Mouse (Mus musculus) NIH3T3 (cell line): ENCODE results near the gene Ergic1.
A peak's percentile ranks its signal among the peaks of the same experiment; 100 is the strongest.

ENCODE experiments used
- DNase-seq: peaks from one replicate; pipeline ENCODE4 v3.0.0-alpha.2; 2012; ENCODE audit warnings: low read depth

The Ergic1 gene

DNA sequence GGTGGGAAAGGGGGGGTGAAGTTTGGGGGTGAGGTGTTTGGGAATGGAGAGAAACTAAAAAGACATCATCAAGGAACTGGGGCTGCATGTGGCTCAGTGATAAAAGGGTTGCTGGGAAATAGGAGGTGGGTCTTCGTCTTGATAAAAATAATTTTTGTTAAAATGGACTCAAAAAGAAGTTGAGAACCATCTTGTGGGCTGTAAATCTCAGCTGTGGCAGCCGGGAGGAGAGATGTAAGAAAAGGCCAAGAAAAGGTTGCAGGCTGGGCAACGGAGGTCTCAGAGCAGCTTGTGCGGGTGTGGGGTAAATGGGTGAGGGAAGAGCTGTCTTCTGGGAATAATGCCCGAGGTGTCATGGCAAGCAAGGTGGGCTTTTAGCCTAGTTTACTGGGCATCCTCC, 100.9 kb downstream of the Ergic1 start:
- DNase-seq, result no peak

- peak; percentile 50 for DNase-seq
Measured at GRCm38 (mm10) chr17:26662978-26663683, 101.8 kb downstream of the Ergic1 start, which contains the start of gene Atp6v0e. Gene Atp6v0e, plus strand, starts transcription at chr17:26663231.

DNA sequence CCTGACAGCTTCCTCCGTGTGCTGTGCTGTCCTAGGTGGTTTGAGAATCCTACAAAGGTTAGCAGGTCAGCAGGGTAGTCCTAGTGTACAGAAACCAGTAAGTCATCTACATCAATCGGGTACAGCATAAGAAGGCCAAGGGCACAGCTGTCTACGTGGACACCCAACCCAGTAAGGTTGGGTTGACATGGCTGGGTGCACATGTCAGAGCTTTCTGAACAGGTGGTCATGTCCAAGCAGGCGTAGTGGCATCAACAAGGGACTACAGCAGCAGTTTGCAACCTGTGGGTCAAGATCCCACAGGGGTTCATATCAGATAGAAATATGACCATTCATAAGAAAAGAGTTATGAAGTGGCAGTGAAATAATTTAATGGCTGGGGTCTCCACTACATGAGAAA, 104.3 kb downstream of the Ergic1 start:
- no peak for DNase-seq

- DNase-seq, result no peak
Measured at GRCm38 (mm10) chr17:26671268-26671667, 110.0 kb downstream of the Ergic1 start.

DNA sequence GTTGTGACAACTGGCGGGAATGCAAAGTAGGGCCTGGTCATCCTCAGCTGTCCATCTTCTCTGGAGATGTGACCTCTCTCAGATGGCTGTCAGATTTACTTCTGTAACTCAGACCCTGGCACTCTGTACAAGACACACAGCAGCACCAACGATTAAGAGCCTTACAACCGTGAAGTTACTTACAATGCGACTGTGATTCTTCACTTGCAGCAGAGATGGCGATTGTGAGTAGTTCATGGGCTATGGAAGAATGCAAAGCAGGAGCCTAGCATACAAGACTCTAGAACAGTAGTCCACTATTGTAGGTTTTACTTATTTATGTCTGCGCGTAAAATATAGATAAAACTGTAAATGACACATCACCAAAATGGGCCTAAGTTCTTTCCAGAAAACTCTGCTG, 114.6 kb downstream of the Ergic1 start:
- DNase-seq, result no peak

DNA sequence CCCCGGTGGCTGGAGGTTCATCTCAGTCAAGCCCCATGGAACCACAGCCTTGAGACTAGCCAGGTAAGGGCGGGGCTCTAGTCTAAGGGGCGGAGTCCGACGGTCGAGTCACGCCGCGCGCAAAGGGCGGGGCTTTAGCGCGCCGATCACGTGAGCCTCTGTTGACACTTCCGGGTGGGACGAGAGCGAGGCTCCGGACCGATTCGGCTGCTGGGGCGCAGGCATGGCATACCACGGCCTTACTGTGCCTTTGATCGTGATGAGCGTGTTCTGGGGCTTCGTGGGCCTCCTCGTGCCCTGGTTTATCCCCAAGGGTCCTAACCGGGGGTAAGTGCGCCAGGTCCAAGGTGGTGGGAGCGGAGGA, 114.9 kb downstream of the Ergic1 start:
- peak; percentile 96 for DNase-seq

- peak; percentile 73 for DNase-seq
Measured at GRCm38 (mm10) chr17:26676616-26677376, 115.5 kb downstream of the Ergic1 start.

GRCm38 (mm10) chr17:26677711-26678637, 116.7 kb downstream of the Ergic1 start:
- no peak for DNase-seq

DNA sequence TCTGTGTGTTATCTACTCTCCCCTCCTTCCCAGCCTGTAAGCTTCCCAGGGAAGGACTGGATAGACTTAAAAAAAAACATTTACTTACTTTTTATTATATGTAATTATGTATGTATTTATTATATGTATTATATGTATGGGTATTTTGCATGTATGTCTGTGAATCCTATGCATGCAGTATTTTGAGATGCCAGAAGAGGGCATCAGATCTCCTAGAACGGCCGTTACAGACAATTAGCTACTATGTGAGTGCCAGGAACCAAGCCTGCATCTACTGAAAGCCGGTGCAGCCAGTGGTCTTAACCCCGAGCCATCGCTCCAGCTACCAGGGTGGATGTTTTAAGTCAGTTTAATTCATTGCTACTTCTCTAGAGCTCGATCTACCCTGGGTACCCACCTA, 120.0 kb downstream of the Ergic1 start:
- no peak for DNase-seq

DNA sequence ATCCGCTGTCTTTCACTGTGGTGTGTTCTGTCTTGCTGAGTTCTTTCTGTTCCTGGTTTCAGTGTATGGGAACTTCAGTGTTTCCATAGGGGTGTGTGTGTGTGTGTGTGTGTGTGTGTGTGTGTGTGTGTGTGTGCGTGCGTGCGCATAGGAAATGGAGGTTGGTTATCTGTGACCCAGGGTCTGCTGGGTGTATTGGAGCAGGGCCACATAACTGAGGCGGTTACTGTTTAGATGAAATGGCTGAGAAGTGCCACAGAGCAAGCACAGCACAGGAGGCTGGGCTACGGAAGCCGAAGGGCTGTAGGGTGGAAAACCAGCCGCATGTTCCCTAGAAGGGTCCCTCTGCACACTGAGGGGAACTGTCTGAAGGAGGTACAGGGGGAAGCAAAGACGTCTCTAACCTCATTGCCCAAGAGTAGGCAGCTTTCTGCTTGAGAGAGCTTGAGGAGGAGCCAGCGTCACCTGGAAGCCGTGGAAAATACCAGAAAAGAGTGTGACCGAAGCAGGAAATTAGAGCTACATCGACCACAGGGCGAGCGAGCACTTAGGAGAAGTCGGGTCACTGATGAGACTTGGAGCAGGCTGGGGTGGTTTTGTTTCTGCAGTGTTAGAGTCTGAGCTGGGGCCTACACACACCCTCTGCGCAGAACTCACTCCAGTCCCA, 125.2 kb downstream of the Ergic1 start:
- no peak for DNase-seq

GRCm38 (mm10) chr17:26688795-26689735, 127.8 kb downstream of the Ergic1 start:
- peak; percentile 60 for DNase-seq

DNA sequence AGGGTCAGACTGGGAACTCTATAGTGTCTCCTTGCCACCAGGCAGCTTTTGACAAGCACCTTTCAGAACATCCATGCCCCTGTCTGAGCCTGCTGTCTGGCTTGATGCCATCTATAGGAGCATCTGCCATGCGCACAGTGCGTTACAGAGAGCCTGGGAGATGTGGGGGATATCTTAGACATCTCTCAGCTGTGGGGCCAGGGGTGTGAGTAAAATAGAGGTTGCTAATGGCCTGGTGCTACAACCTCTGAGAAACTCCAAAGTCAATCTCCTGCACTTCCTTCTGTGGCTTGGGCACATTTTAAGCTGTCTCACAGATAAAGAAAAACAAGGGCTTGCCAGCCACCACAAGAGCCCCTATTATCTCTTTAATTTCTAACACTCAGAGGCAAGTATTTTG, 128.5 kb downstream of the Ergic1 start:
- DNase-seq, result no peak

DNA sequence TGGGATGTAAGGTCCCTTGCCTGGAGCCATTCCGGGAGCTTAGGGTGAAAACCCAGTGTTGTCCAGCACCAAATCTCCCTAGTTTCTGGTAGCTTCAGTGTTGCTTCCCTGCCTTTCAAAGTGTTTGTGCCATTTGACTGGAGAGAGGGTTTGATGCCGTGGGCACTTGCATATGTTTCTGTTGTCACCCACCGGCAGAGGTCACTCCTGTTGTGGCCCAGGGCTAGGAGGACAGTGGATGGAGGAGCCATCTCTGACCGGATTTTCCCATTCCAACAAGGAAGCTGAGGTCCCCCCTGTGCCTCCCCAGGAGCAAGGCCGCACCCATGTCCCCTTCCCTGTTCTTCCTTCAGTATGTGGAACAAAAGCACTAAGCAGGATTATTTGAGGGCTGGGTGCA, 128.9 kb downstream of the Ergic1 start:
- no peak for DNase-seq

GRCm38 (mm10) chr17:26691110-26691509, 129.8 kb downstream of the Ergic1 start:
- no peak for DNase-seq

DNA sequence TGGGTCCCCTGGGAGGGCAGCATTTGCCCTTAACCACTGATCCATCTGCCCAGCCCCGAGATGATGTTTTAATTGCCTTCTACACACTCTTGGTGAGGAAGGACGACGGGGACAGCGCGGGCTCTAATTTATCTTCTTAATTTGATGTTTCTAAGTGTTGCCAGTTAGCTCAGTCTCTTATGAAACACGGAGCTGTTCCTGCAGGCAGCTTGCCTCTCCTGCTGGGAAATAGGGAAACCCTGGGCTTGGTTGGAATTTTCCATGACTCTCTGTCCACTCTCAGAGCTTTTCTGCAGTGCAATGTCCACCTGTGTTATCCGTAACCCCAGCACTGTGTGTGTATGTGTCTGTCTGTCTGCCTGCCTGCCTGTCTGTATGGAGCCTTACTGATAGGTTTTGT, 132.1 kb downstream of the Ergic1 start:
- DNase-seq, result peak; percentile 34

DNA sequence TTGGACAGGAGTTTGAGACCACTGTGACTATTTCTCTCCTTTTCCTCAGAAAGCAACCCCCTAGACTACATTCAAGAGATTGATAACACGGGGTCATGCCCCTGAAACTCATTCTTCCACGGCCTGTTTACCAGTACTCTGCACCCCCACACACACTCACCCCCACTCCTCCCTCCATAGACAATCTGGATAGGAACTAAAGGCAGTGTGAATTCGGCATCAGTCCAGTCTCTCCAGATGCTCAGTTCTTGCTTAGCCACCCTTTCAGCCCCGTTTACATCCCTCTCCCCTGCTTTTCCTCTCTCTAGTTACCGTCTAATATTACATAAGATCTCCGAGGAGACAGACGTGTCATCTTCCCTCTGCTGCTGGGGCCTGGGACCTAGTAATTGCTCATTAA, 132.9 kb downstream of the Ergic1 start:
- DNase-seq, result no peak

DNA sequence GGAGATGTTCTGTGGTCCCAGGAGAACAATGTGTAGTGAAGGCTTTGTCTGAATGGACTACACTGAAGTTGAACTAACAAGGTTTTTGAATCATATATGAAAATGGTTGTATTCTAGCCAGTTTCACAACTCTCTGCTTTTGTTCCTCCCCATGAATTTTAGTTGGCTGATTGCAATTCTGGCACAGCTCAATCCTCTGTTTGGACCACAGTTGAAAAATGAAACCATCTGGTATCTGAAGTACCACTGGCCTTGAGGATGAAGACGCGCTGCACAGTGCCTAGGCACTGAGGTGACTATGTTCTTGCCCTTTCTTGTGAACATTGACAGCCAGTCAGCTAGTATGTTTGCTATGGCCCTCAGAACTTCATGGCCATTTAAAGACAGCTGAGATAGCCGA, 133.9 kb downstream of the Ergic1 start:
- no peak for DNase-seq

- no peak for DNase-seq
Measured at GRCm38 (mm10) chr17:26698846-26699245, 137.6 kb downstream of the Ergic1 start.

- DNase-seq, result no peak
Measured at GRCm38 (mm10) chr17:26699819-26700616, 138.7 kb downstream of the Ergic1 start.

- DNase-seq, result no peak
Measured at GRCm38 (mm10) chr17:26701565-26701964, 140.3 kb downstream of the Ergic1 start.
